Mouse (Mus musculus) cortical plate, adult 2 months (tissue): ENCODE measurements around the gene Dlgap3. TPM values are rescaled to one million over a fixed set of nuclear protein-coding genes. Genes with fewer than 3 reads are reported as not detected.

ENCODE experiments used
- H3K27ac ChIP-seq: fragments of 200-500 bp; 2 replicates; pipeline ENCODE4 v1.5.1; 2012; ENCODE audit warnings: low read length, control low read depth, inconsistent platforms; ENCODE audit not compliant: insufficient read depth
- H3K4me1 ChIP-seq: fragments of 200-500 bp; 2 replicates; pipeline ENCODE4 v1.6.1; 2011; ENCODE audit warnings: low read length; ENCODE audit not compliant: control insufficient read depth, insufficient read depth
- H3K4me3 ChIP-seq: fragments of 200-500 bp; 2 replicates; pipeline ENCODE4 v1.5.1; 2011; ENCODE audit warnings: mild to moderate bottlenecking, low read length, control low read depth; ENCODE audit not compliant: insufficient read depth
- CTCF ChIP-seq: fragments of 200-500 bp; IDR thresholded peaks from 2 replicates; pipeline ENCODE4 v1.5.1; 2011; ENCODE audit warnings: mild to moderate bottlenecking, control low read depth, low read length; ENCODE audit not compliant: insufficient read depth; ENCODE audit errors: extremely low read depth
- POLR2A ChIP-seq: fragments of 200-500 bp; IDR thresholded peaks from 2 replicates; pipeline ENCODE4 v1.6.1; 2011; ENCODE audit warnings: mild to moderate bottlenecking, low read length, control low read depth; ENCODE audit not compliant: insufficient read depth; ENCODE audit errors: extremely low read depth
- polyA plus RNA-seq: library from polyadenylated mRNA; depleted of rRNA; stranded (reverse); fragments of >200 nt; gene quantifications from 2 replicates; pipeline ENCODE4 v1.2.3, GENCODE M21; 2012

Gene Dlgap3
- polyA plus RNA-seq, 1 experiment: 222 TPM

GRCm38 (mm10) chr4:127163926-127164325 lies 5.1 kb upstream of the Dlgap3 start:
- Histone ChIP-seq H3K27ac (no peak overlapping the region), H3K4me1 (no peaks in the 10 kb centered on the region), H3K4me3 (no peak overlapping the region)
- no peak for TF ChIP-seq POLR2A
- no peak for TF ChIP-seq CTCF

- H3K27ac ChIP-seq: no peak overlapping the region
- no peaks in the 10 kb centered on the region for H3K4me1 ChIP-seq
- TF ChIP-seq CTCF: no peak
- no peak for TF ChIP-seq POLR2A
- no peak overlapping the region for H3K4me3 ChIP-seq
Observed at GRCm38 (mm10) chr4:127167096-127167495, 1.9 kb upstream of the Dlgap3 start.

GRCm38 (mm10) chr4:127167731-127168130 lies 1.3 kb upstream of the Dlgap3 start:
- Histone ChIP-seq H3K4me3 (peak overlapping the region; percentile 55; the same call in 1 of the 2 replicates), H3K4me1 (no peaks in the 10 kb centered on the region), H3K27ac (no peak overlapping the region)
- TF ChIP-seq CTCF (no peak), POLR2A (no peak)

GRCm38 (mm10) chr4:127168211-127168913 lies 642 bp upstream of the Dlgap3 start:
- TF ChIP-seq CTCF (no peak), POLR2A (peak; percentile 45; the same call in 1 of the 2 replicates)
- peak overlapping the region; percentile 55 for H3K4me3 ChIP-seq
- no peaks in the 10 kb centered on the region for H3K4me1 ChIP-seq
- H3K27ac ChIP-seq: peak overlapping the region; percentile 97

GRCm38 (mm10) chr4:127169346-127170221 lies 580 bp downstream of the Dlgap3 start:
- no peaks in the 10 kb centered on the region for H3K4me1 ChIP-seq
- H3K27ac ChIP-seq: peak overlapping the region; percentile 95
- TF ChIP-seq POLR2A (0 out of 2 replicates have a peak, but pooled peaks have one; percentile 16), CTCF (no peak)
- peak overlapping the region; percentile 55 for H3K4me3 ChIP-seq

- TF ChIP-seq CTCF: no peak
- 0 out of 2 replicates have a peak, but pooled peaks have one; percentile 17 for TF ChIP-seq POLR2A
- Histone ChIP-seq H3K4me1 (no peaks in the 10 kb centered on the region; the same call in 1 of the 2 replicates), H3K27ac (peak overlapping the region; percentile 87), H3K4me3 (peak overlapping the region; percentile 55)
Observed at GRCm38 (mm10) chr4:127170866-127171265, 1.9 kb downstream of the Dlgap3 start.

GRCm38 (mm10) chr4:127171341-127171905 lies 2.4 kb downstream of the Dlgap3 start:
- H3K27ac ChIP-seq: peak overlapping the region; percentile 87
- no peaks in the 10 kb centered on the region; the same call in 1 of the 2 replicates for H3K4me1 ChIP-seq
- peak overlapping the region; percentile 55 for H3K4me3 ChIP-seq
- TF ChIP-seq CTCF: no peak
- TF ChIP-seq POLR2A: no peak

GRCm38 (mm10) chr4:127172119-127172518 lies 3.1 kb downstream of the Dlgap3 start:
- peaks cover 2% of the 10 kb centered on the region for H3K4me1 ChIP-seq
- peak overlapping the region; percentile 87 for H3K27ac ChIP-seq
- H3K4me3 ChIP-seq: peak overlapping the region; percentile 55
- 0 out of 2 replicates have a peak, but pooled peaks have one; percentile 10 for TF ChIP-seq POLR2A
- no peak for TF ChIP-seq CTCF

- H3K4me3 ChIP-seq: peak overlapping the region; percentile 55
- peaks cover 3% of the 10 kb centered on the region for H3K4me1 ChIP-seq
- TF ChIP-seq POLR2A (0 out of 2 replicates have a peak, but pooled peaks have one; percentile 34), CTCF (no peak)
- peak overlapping the region; percentile 87 for H3K27ac ChIP-seq
Observed at GRCm38 (mm10) chr4:127172614-127173013, 3.6 kb downstream of the Dlgap3 start.

GRCm38 (mm10) chr4:127173461-127173860 lies 4.5 kb downstream of the Dlgap3 start:
- Histone ChIP-seq H3K27ac (peak overlapping the region; percentile 55), H3K4me1 (peaks cover 8% of the 10 kb centered on the region), H3K4me3 (peak overlapping the region; percentile 55)
- TF ChIP-seq POLR2A (no peak), CTCF (no peak)
